22 mouse cellular contexts compared by ENCODE assay signal in the genomic region with DNA sequence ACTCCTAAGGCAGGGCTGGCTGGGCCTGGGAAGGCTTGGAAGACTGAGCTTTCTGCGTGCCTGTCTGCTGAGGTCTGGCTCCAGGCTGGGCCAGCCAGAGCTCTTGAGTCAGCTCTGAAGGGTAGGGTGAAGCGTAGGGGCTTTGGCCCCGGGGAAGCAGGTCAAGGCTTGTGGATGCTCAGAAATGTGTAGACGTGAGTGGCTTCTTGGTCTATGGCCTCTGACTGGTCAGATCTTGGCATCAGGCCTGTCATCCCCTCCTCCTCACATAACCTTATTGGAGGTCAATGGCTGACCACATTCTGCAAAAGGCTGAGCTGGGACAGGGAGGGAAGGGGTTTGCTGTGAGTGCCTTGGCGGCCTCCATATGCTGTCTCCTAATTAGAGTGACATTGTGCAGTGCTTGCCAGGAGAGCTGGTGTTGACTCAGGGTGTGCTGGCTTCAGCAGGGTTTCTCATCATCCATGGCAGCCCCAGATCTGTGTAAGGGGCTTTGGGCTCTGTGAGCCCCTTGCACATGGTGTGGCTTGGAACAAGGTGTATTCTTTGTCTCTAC. TPM values are rescaled to one million over a fixed set of nuclear protein-coding genes. Genes with fewer than 3 reads are reported as not detected.
DNase-seq lines count a peak whose midpoint lies in the region; ATAC-seq and TF ChIP-seq lines count a peak whose summit lies in the region.
"Had no signal": no experiment of that assay in that cellular context is flagged by ENCODE, and none has a peak within 500 bp of the region (broad histone marks: within the 10 kb centered on the region; RNA-seq: fewer than 3 reads in every experiment).

No protein-coding gene starts in this region.

- intact Hi-C loops in heart, postnatal 36 days (cut with DNase I): no loop called here

- no peak for TF ChIP-seq CTCF in liver, embryonic 14.5 days (IDR thresholded peaks at IDR 0.05; ENCODE audit: low read depth)
- no peak for TF ChIP-seq CTCF in liver, postnatal 0 days (IDR thresholded peaks at IDR 0.05; ENCODE audit: low read depth)
- no peak for TF ChIP-seq CTCF in thymus, adult 2 months (IDR thresholded peaks at IDR 0.05; ENCODE audit: borderline replicate concordance, control insufficient read depth, extremely low read depth, insufficient read depth, low read length, poor library complexity)

- TF ChIP-seq EP300 in liver, embryonic 14.5 days (IDR thresholded peaks at IDR 0.05; ENCODE audit: low read depth): no peak
- no peak for TF ChIP-seq EP300 in liver, postnatal 0 days (IDR thresholded peaks at IDR 0.05; ENCODE audit: low read depth)

- H3K9ac ChIP-seq in heart, embryonic 12.5 days: no peak overlapping the region
- no peak overlapping the region for H3K9ac ChIP-seq in liver, embryonic 14.5 days (replicated peaks)
- H3K9ac ChIP-seq in liver, embryonic 12.5 days: no peak overlapping the region
- H3K9ac ChIP-seq in liver, postnatal 0 days (replicated peaks): no peak overlapping the region
- H3K9ac ChIP-seq: embryonic facial prominence, embryonic 12.5 days; hindbrain, embryonic 14.5 days; limb, embryonic 12.5 days; neural tube, embryonic 13.5 days had no signal

- H3K4me1 ChIP-seq in heart, embryonic 12.5 days (replicated peaks): peaks cover 29% of the 10 kb centered on the region
- peaks cover 0 to 8% of the 10 kb centered on the region in 2 experiments; a peak in 1 of 4 replicates for H3K4me1 ChIP-seq in liver, embryonic 14.5 days (replicated peaks; ENCODE audit: control insufficient read depth in 2 of 2, insufficient read depth in 2 of 2, low read length in 1 of 2)
- H3K4me1 ChIP-seq in liver, embryonic 12.5 days: peaks cover 9% of the 10 kb centered on the region; the same call in 1 of the 2 replicates
- H3K4me1 ChIP-seq in liver, postnatal 0 days (ENCODE audit: insufficient read depth): peaks cover 8% of the 10 kb centered on the region; the same call in 1 of the 2 replicates
- no peaks in the 10 kb centered on the region for H3K4me1 ChIP-seq in thymus, adult 2 months (replicated peaks; ENCODE audit: control insufficient read depth, insufficient read depth, low read length)
- H3K4me1 ChIP-seq: embryonic facial prominence, embryonic 12.5 days; limb, embryonic 12.5 days; neural tube, embryonic 13.5 days had no signal

- no peak overlapping the region for H3K4me3 ChIP-seq in heart, embryonic 12.5 days
- no peak overlapping the region for H3K4me3 ChIP-seq in liver, embryonic 14.5 days (ENCODE audit: insufficient read depth in 1 of 2, low read depth in 2 of 2, low read length in 2 of 2)
- no peak overlapping the region for H3K4me3 ChIP-seq in liver, embryonic 12.5 days
- H3K4me3 ChIP-seq in liver, postnatal 0 days (ENCODE audit: low read depth, low read length): no peak overlapping the region
- H3K4me3 ChIP-seq in thymus, adult 2 months (ENCODE audit: control insufficient read depth, insufficient read depth, low read length): no peak overlapping the region
- H3K4me3 ChIP-seq: embryonic facial prominence, embryonic 12.5 days; limb, embryonic 12.5 days; megakaryocyte, embryonic 14.5 days; neural tube, embryonic 13.5 days had no signal

- ATAC-seq in heart, embryonic 12.5 days (ENCODE audit: insufficient number of reproducible peaks, low FRiP score): 0 out of 2 replicates have a peak, but pooled peaks have one; percentile 22
- ATAC-seq in liver, embryonic 14.5 days (ENCODE audit: insufficient read depth): peak; percentile 13; the same call in 1 of the 2 replicates
- ATAC-seq in liver, embryonic 12.5 days: no peak
- peak; percentile 22 for ATAC-seq in liver, postnatal 0 days
- ATAC-seq: forebrain, embryonic 16.5 days; intestine, postnatal 0 days; lung, postnatal 0 days had no signal

- DNase-seq in heart, postnatal 36 days: no peak
- DNase-seq in liver, embryonic 14.5 days (ENCODE audit: low read depth in 3 of 3, low spot score in 3 of 3): no peak
- DNase-seq in adrenal gland, adult 8-10 months: peak; percentile 79
- DNase-seq in liver, postnatal 0 days: no peak
- no peak for DNase-seq in B cell, adult 2 months
- DNase-seq in thymus, adult 2 months: no peak
- DNase-seq: cerebellum, adult 18-20 months; right cerebral cortex, postnatal 25 days had no signal

- no peaks in the 10 kb centered on the region for H3K36me3 ChIP-seq in heart, embryonic 12.5 days
- H3K36me3 ChIP-seq in liver, embryonic 14.5 days (replicated peaks; ENCODE audit: control insufficient read depth, insufficient read depth, low read depth): no peaks in the 10 kb centered on the region
- no peaks in the 10 kb centered on the region for H3K36me3 ChIP-seq in liver, embryonic 12.5 days
- H3K36me3 ChIP-seq in liver, postnatal 0 days (replicated peaks; ENCODE audit: insufficient read depth, low read length): no peaks in the 10 kb centered on the region
- H3K36me3 ChIP-seq in thymus, adult 2 months (ENCODE audit: control insufficient read depth, insufficient read depth, low read length): no peaks in the 10 kb centered on the region
- H3K36me3 ChIP-seq: embryonic facial prominence, embryonic 12.5 days; limb, embryonic 12.5 days; neural tube, embryonic 13.5 days had no signal

- H3K27me3 ChIP-seq in heart, embryonic 12.5 days (replicated peaks): no peaks in the 10 kb centered on the region
- no peaks in the 10 kb centered on the region for H3K27me3 ChIP-seq in liver, embryonic 14.5 days (ENCODE audit: control insufficient read depth, insufficient read depth, low read length)
- no peaks in the 10 kb centered on the region for H3K27me3 ChIP-seq in liver, embryonic 12.5 days (replicated peaks)
- H3K27me3 ChIP-seq in liver, postnatal 0 days (ENCODE audit: insufficient read depth, low read length): no peaks in the 10 kb centered on the region
- no peaks in the 10 kb centered on the region for H3K27me3 ChIP-seq in thymus, adult 2 months (ENCODE audit: control insufficient read depth, insufficient read depth, low read length)
- H3K27me3 ChIP-seq: embryonic facial prominence, embryonic 12.5 days; limb, embryonic 12.5 days; neural tube, embryonic 13.5 days had no signal

- WGBS in heart, embryonic 12.5 days: 49% methylated on average over 5 of the region's 5 CpGs
- WGBS in liver, embryonic 14.5 days (ENCODE audit: insufficient replicate concordance): 68% methylated on average over 5 of the region's 5 CpGs
- WGBS in liver, embryonic 12.5 days (ENCODE audit: insufficient replicate concordance): 69% methylated on average over 5 of the region's 5 CpGs
- whole genome bisulfite sequencing in liver, postnatal 0 days (ENCODE audit: insufficient replicate concordance): 82% methylated on average over 5 of the region's 5 CpGs
- WGBS in thymus, adult 2 months: 93% methylated on average over 5 of the region's 5 CpGs

- H3K9me3 ChIP-seq in heart, embryonic 12.5 days (replicated peaks): no peaks in the 10 kb centered on the region
- H3K9me3 ChIP-seq in liver, embryonic 14.5 days (ENCODE audit: control insufficient read depth, low read length): no peaks in the 10 kb centered on the region
- H3K9me3 ChIP-seq in liver, embryonic 12.5 days (replicated peaks): no peaks in the 10 kb centered on the region
- no peaks in the 10 kb centered on the region for H3K9me3 ChIP-seq in liver, postnatal 0 days (ENCODE audit: low read length)
- H3K9me3 ChIP-seq: embryonic facial prominence, embryonic 12.5 days; limb, embryonic 12.5 days; neural tube, embryonic 13.5 days had no signal

- no peak overlapping the region for H3K4me2 ChIP-seq in heart, embryonic 12.5 days
- no peak overlapping the region for H3K4me2 ChIP-seq in liver, embryonic 14.5 days (ENCODE audit: low read depth)
- no peak overlapping the region for H3K4me2 ChIP-seq in liver, embryonic 12.5 days
- H3K4me2 ChIP-seq in liver, postnatal 0 days (ENCODE audit: low read depth, low read length): no peak overlapping the region
- H3K4me2 ChIP-seq: embryonic facial prominence, embryonic 12.5 days; hindbrain, embryonic 14.5 days; limb, embryonic 12.5 days; neural tube, embryonic 13.5 days had no signal

- TF ChIP-seq POLR2A in thymus, adult 2 months (IDR thresholded peaks at IDR 0.05; ENCODE audit: control insufficient read depth, extremely low read depth, insufficient read depth, low read length, poor library complexity): no peak

- H3K27ac ChIP-seq in heart, embryonic 12.5 days (ENCODE audit: poor library complexity, severe bottlenecking): peak overlapping the region; percentile 39
- H3K27ac ChIP-seq in liver, embryonic 14.5 days: no peak overlapping the region
- no peak overlapping the region for H3K27ac ChIP-seq in liver, embryonic 12.5 days
- H3K27ac ChIP-seq in liver, postnatal 0 days (ENCODE audit: low read depth): no peak overlapping the region
- no peak overlapping the region for H3K27ac ChIP-seq in thymus, adult 2 months (ENCODE audit: control insufficient read depth, insufficient read depth, low read length)
- H3K27ac ChIP-seq: embryonic facial prominence, embryonic 12.5 days; hindbrain, embryonic 14.5 days; limb, embryonic 12.5 days; neural tube, embryonic 13.5 days had no signal

RNA-seq across cellular contexts. Expression of gene Gpat2, which starts 30.3 kb away (rescaled TPM):
- 0.44 and 0.45 TPM in 2 replicates for polyA plus RNA-seq in heart, embryonic 12.5 days (2016; fragmentation: Nextera tagmentation; extraction: Ambion mirVana)
- not detected for total RNA-seq in heart, postnatal 36 days (2021)
- polyA plus RNA-seq in liver, embryonic 14.5 days (2012; rRNA removed): 0.26 and 0.45 TPM in 2 replicates
- 0.32 and 0.33 TPM in 2 replicates for polyA plus RNA-seq in liver, embryonic 14.5 days (2014; fragmentation: Nextera tagmentation; extraction: Ambion mirVana)
- 0.37 and 0.49 TPM in 2 replicates for polyA plus RNA-seq in liver, embryonic 12.5 days (2016; fragmentation: Nextera tagmentation; extraction: Ambion mirVana)
- total RNA-seq in adrenal gland, adult 8-10 months (2022): under 1 TPM in 3 of 4 experiments, not detected in 1; 0.17 to 0.94 (median 0.71) TPM
- 0.46 and 0.51 TPM in 2 replicates for polyA plus RNA-seq in liver, postnatal 0 days (2015; fragmentation: Nextera tagmentation; extraction: Ambion mirVana)
- polyA plus RNA-seq in thymus, adult 2 months (2012; rRNA removed): 0.31 and 0.85 TPM in 2 replicates
- total RNA-seq: gastrocnemius, adult 18-20 months; granulocyte monocyte progenitor cell, adult 5-6 weeks; layer of hippocampus, postnatal 10 days had no signal

RNA-seq across cellular contexts. Expression of gene Adra2b, which starts 31.7 kb away (rescaled TPM):
- 7.1 and 7.6 TPM in 2 replicates for polyA plus RNA-seq in heart, embryonic 12.5 days (2016; fragmentation: Nextera tagmentation; extraction: Ambion mirVana)
- 1 to 10 TPM in 1 of 2 experiments, under 1 TPM in 1; 0.80 to 1.2 TPM for total RNA-seq in heart, postnatal 36 days (2021)
- polyA plus RNA-seq in liver, embryonic 14.5 days (2012; rRNA removed): 12.4 and 13.2 TPM in 2 replicates
- polyA plus RNA-seq in liver, embryonic 14.5 days (2014; fragmentation: Nextera tagmentation; extraction: Ambion mirVana): 20.0 and 24.4 TPM in 2 replicates
- polyA plus RNA-seq in liver, embryonic 12.5 days (2016; fragmentation: Nextera tagmentation; extraction: Ambion mirVana): 38.3 and 42.5 TPM in 2 replicates
- total RNA-seq in adrenal gland, adult 8-10 months (2022): 1 to 10 TPM; 1.1 to 1.7 (median 1.6) TPM
- polyA plus RNA-seq in liver, postnatal 0 days (2015; fragmentation: Nextera tagmentation; extraction: Ambion mirVana): 4.7 and 4.8 TPM in 2 replicates
- 0.13 and 0.20 TPM in 2 replicates for polyA plus RNA-seq in thymus, adult 2 months (2012; rRNA removed)
- total RNA-seq: granulocyte monocyte progenitor cell, adult 5-6 weeks had no signal

RNA-seq across cellular contexts. Expression of gene Fahd2a, which starts 49.7 kb away (rescaled TPM):
- 26.2 and 29.0 TPM in 2 replicates for polyA plus RNA-seq in heart, embryonic 12.5 days (2016; fragmentation: Nextera tagmentation; extraction: Ambion mirVana)
- 10 to 100 TPM; 34.1 to 44.3 TPM for total RNA-seq in heart, postnatal 36 days (2021)
- polyA plus RNA-seq in liver, embryonic 14.5 days (2012; rRNA removed): 6.8 and 7.9 TPM in 2 replicates
- polyA plus RNA-seq in liver, embryonic 14.5 days (2014; fragmentation: Nextera tagmentation; extraction: Ambion mirVana): 15.1 and 20.0 TPM in 2 replicates
- 17.2 and 17.5 TPM in 2 replicates for polyA plus RNA-seq in liver, embryonic 12.5 days (2016; fragmentation: Nextera tagmentation; extraction: Ambion mirVana)
- 10 to 100 TPM; 50.4 to 65.8 (median 54.9) TPM for total RNA-seq in adrenal gland, adult 8-10 months (2022)
- 14.7 and 16.9 TPM in 2 replicates for polyA plus RNA-seq in liver, postnatal 0 days (2015; fragmentation: Nextera tagmentation; extraction: Ambion mirVana)
- polyA plus RNA-seq in thymus, adult 2 months (2012; rRNA removed): 13.4 and 17.0 TPM in 2 replicates

RNA-seq across cellular contexts. Expression of gene Astl, which starts 56.2 kb away (rescaled TPM):
- not detected in 2 replicates for polyA plus RNA-seq in heart, embryonic 12.5 days (2016; fragmentation: Nextera tagmentation; extraction: Ambion mirVana)
- not detected for total RNA-seq in heart, postnatal 36 days (2021)
- not detected in 2 replicates for polyA plus RNA-seq in liver, embryonic 14.5 days (2012; rRNA removed)
- polyA plus RNA-seq in liver, embryonic 14.5 days (2014; fragmentation: Nextera tagmentation; extraction: Ambion mirVana): not detected in 2 replicates
- not detected in 2 replicates for polyA plus RNA-seq in liver, embryonic 12.5 days (2016; fragmentation: Nextera tagmentation; extraction: Ambion mirVana)
- not detected for total RNA-seq in adrenal gland, adult 8-10 months (2022)
- not detected in 2 replicates for polyA plus RNA-seq in liver, postnatal 0 days (2015; fragmentation: Nextera tagmentation; extraction: Ambion mirVana)
- 0.20 and 0.31 TPM in 2 replicates for polyA plus RNA-seq in thymus, adult 2 months (2012; rRNA removed)
- total RNA-seq: gastrocnemius, adult 18-20 months; layer of hippocampus, postnatal 10 days had no signal
- polyA plus RNA-seq: embryonic facial prominence, embryonic 12.5 days; forebrain, embryonic 16.5 days; heart, postnatal 0 days; hindbrain, embryonic 14.5 days; intestine, postnatal 0 days; limb, embryonic 12.5 days; lung, postnatal 0 days; neural tube, embryonic 13.5 days had no signal

RNA-seq across cellular contexts. Expression of gene Dusp2, which starts 58.7 kb away (rescaled TPM):
- polyA plus RNA-seq in heart, embryonic 12.5 days (2016; fragmentation: Nextera tagmentation; extraction: Ambion mirVana): 23.8 and 26.3 TPM in 2 replicates
- under 1 TPM; 0.36 to 0.38 TPM for total RNA-seq in heart, postnatal 36 days (2021)
- 1.1 and 1.8 TPM in 2 replicates for polyA plus RNA-seq in liver, embryonic 14.5 days (2012; rRNA removed)
- polyA plus RNA-seq in liver, embryonic 14.5 days (2014; fragmentation: Nextera tagmentation; extraction: Ambion mirVana): 1.5 and 1.7 TPM in 2 replicates
- polyA plus RNA-seq in liver, embryonic 12.5 days (2016; fragmentation: Nextera tagmentation; extraction: Ambion mirVana): 7.3 and 8.0 TPM in 2 replicates
- total RNA-seq in adrenal gland, adult 8-10 months (2022): under 1 TPM; 0.91 to 0.96 (median 0.92) TPM
- polyA plus RNA-seq in liver, postnatal 0 days (2015; fragmentation: Nextera tagmentation; extraction: Ambion mirVana): 5.6 and 5.9 TPM in 2 replicates
- polyA plus RNA-seq in thymus, adult 2 months (2012; rRNA removed): 163 and 212 TPM in 2 replicates
